Comparison of ENCODE assay signal across 12 mouse cellular contexts in genomic region chr10:54059679-54060249, GRCm38 (mm10). TPM values are rescaled to one million over a fixed set of nuclear protein-coding genes. Genes with fewer than 3 reads are reported as not detected.
DNase-seq lines count a peak whose midpoint lies in the region; ATAC-seq and TF ChIP-seq lines count a peak whose summit lies in the region.
"Had no signal": no experiment of that assay in that cellular context is flagged by ENCODE, and none has a peak within 500 bp of the region (broad histone marks: within the 10 kb centered on the region; RNA-seq: fewer than 3 reads in every experiment).

No protein-coding gene starts in this region.

- 42% methylated on average over 6 of the region's 6 CpGs for WGBS in heart, embryonic 14.5 days
- WGBS in spleen, adult 2 months: 40% methylated on average over 6 of the region's 6 CpGs

- no peak for TF ChIP-seq POLR2A in spleen, adult 2 months (IDR thresholded peaks at IDR 0.05; ENCODE audit: low read depth, low read length)

- H3K27me3 ChIP-seq in heart, embryonic 14.5 days (ENCODE audit: control insufficient read depth, insufficient read depth, low read length): no peaks in the 10 kb centered on the region
- no peaks in the 10 kb centered on the region for H3K27me3 ChIP-seq in spleen, adult 2 months (ENCODE audit: control insufficient read depth, insufficient read depth, low read length)
- H3K27me3 ChIP-seq: limb, embryonic 13.5 days; neural tube, embryonic 15.5 days had no signal

- no peak for TF ChIP-seq CTCF in spleen, adult 2 months (IDR thresholded peaks at IDR 0.05; ENCODE audit: extremely low read depth, insufficient read depth, insufficient read length, insufficient replicate concordance)

- H3K4me3 ChIP-seq in heart, embryonic 14.5 days (ENCODE audit: control insufficient read depth in 1 of 2, insufficient read depth in 1 of 2, low read depth in 1 of 2, low read length in 2 of 2): no peak overlapping the region
- H3K4me3 ChIP-seq in spleen, adult 2 months (ENCODE audit: extremely low read depth, insufficient read depth, insufficient read length): no peak overlapping the region
- H3K4me3 ChIP-seq: limb, embryonic 13.5 days; neural tube, embryonic 15.5 days had no signal

- DNase-seq in heart, adult 9 months (ENCODE audit: low spot score in 2 of 2): no peak
- DNase-seq in spleen, adult 2 months (ENCODE audit: low read depth in 1 of 2, low spot score in 2 of 2): no peak
- DNase-seq in spleen, adult 18-20 months: no peak
- no peak for DNase-seq in right cerebral cortex, postnatal 25 days
- DNase-seq in thymus, adult 18-20 months: no peak
- DNase-seq: cerebellum, adult 9-11 months; thymus, postnatal 4 days had no signal

- no peaks in the 10 kb centered on the region for H3K9me3 ChIP-seq in heart, embryonic 14.5 days (ENCODE audit: control insufficient read depth, low read length)
- H3K9me3 ChIP-seq: limb, embryonic 13.5 days; neural tube, embryonic 15.5 days had no signal

- peaks cover 11% of the 10 kb centered on the region; the same call in 1 of the 2 replicates for H3K36me3 ChIP-seq in heart, embryonic 14.5 days (ENCODE audit: control insufficient read depth, insufficient read depth, low read length)
- peaks cover 5% of the 10 kb centered on the region; the same call in 1 of the 2 replicates for H3K36me3 ChIP-seq in spleen, adult 2 months (ENCODE audit: control insufficient read depth, insufficient read depth, low read length)
- H3K36me3 ChIP-seq: G1E; neural tube, embryonic 15.5 days had no signal

- 0 out of 2 replicates have a peak overlapping the region, but pooled peaks have one; percentile 42 for H3K9ac ChIP-seq in heart, embryonic 14.5 days (ENCODE audit: low read length)
- H3K9ac ChIP-seq: neural tube, embryonic 15.5 days had no signal

- H3K4me1 ChIP-seq in heart, embryonic 14.5 days (ENCODE audit: control insufficient read depth in 2 of 2, insufficient read depth in 2 of 2, low read length in 2 of 2): peaks cover 10 to 28% of the 10 kb centered on the region in 2 experiments
- peaks cover 15% of the 10 kb centered on the region for H3K4me1 ChIP-seq in spleen, adult 2 months (ENCODE audit: control insufficient read depth, insufficient read depth, insufficient read length)
- H3K4me1 ChIP-seq: neural tube, embryonic 15.5 days had no signal

- H3K27ac ChIP-seq in heart, embryonic 14.5 days (replicated peaks in 1 of 2; ENCODE audit: control insufficient read depth in 1 of 2, insufficient read depth in 1 of 2, low read depth in 2 of 2, low read length in 2 of 2): no peak overlapping the region
- H3K27ac ChIP-seq in spleen, adult 2 months (ENCODE audit: insufficient read depth, low read length): peak overlapping the region; percentile 45; the same call in 1 of the 2 replicates
- H3K27ac ChIP-seq: limb, embryonic 13.5 days; neural tube, embryonic 15.5 days had no signal

- ATAC-seq in heart, embryonic 14.5 days (ENCODE audit: insufficient number of reproducible peaks, insufficient read depth, low FRiP score, low read depth): no peak
- ATAC-seq in granulocyte monocyte progenitor cell, adult 5-6 weeks (replicated peaks; ENCODE audit: poor library complexity, severe bottlenecking): peak; percentile 69

- H3K4me2 ChIP-seq in heart, embryonic 14.5 days (ENCODE audit: low read length): peak overlapping the region; percentile 24
- H3K4me2 ChIP-seq: limb, embryonic 13.5 days; neural tube, embryonic 15.5 days had no signal

RNA-seq across cellular contexts. Expression of gene Man1a, which starts 16.6 kb away (rescaled TPM):
- polyA plus RNA-seq in heart, embryonic 14.5 days (2014; fragmentation: Nextera tagmentation; extraction: Ambion mirVana): 8.1 and 8.6 TPM in 2 replicates
- 35.7 and 54.1 TPM in 2 replicates for polyA plus RNA-seq in spleen, adult 2 months (2012; rRNA removed)
- 51.7 and 66.8 TPM in 2 replicates for total RNA-seq in granulocyte monocyte progenitor cell, adult 5-6 weeks (2014; fragmentation: Nextera tagmentation)
- total RNA-seq in granulocyte monocyte progenitor cell, adult 5-6 weeks (2017): 74.8 and 82.5 TPM in 2 replicates
